Mouse (Mus musculus): ENCODE results near the gene Fancd2os.

DNA sequence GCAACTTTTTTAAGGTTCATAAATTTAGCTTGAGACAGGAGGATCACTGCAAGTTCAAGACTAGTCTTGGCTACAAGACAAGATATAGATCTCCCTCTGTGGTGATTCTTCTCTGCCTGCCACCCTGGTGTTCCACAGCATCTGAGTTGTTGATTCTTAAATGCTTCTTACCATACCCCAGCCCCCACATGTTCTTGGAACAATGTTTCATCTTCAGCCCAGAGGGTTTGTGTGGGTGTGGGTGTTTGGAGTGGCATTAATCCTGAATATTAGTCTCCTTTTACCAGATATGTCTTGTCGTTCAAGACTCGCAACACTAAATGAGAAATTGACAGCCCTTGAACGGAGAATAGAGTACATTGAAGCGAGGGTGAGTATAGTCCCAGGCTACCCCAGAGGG lies 15.0 kb upstream of the Fancd2os start:
- TF ChIP-seq ZNF384 (IDR thresholded peaks at IDR 0.05; ENCODE audit: low read depth, low read length): no peak
- no peak for TF ChIP-seq CHD2 (IDR thresholded peaks at IDR 0.05; ENCODE audit: low read depth, low read length)
- no peak for TF ChIP-seq HCFC1 (IDR thresholded peaks at IDR 0.05; ENCODE audit: borderline replicate concordance, insufficient read depth, low read length)
- no peak for TF ChIP-seq MAFK (IDR thresholded peaks at IDR 0.05; ENCODE audit: insufficient read depth, low read depth, low read length)

All from ES-E14 (cell line).